Mouse (Mus musculus) B cell, adult (primary cell): ENCODE data around the gene Ddx23. TPM values are rescaled to one million over a fixed set of nuclear protein-coding genes. Genes with fewer than 3 reads are reported as not detected.

ENCODE experiments used
- total RNA-seq: library from RNA; stranded (reverse); gene quantifications from 4 replicates; pipeline ENCODE4 v1.2.4, GENCODE M21; 2023; ENCODE audit not compliant: inconsistent age

Ddx23 gene
- total RNA-seq, result 129 to 154 TPM (median 140 TPM) in 4 replicates

DNA sequence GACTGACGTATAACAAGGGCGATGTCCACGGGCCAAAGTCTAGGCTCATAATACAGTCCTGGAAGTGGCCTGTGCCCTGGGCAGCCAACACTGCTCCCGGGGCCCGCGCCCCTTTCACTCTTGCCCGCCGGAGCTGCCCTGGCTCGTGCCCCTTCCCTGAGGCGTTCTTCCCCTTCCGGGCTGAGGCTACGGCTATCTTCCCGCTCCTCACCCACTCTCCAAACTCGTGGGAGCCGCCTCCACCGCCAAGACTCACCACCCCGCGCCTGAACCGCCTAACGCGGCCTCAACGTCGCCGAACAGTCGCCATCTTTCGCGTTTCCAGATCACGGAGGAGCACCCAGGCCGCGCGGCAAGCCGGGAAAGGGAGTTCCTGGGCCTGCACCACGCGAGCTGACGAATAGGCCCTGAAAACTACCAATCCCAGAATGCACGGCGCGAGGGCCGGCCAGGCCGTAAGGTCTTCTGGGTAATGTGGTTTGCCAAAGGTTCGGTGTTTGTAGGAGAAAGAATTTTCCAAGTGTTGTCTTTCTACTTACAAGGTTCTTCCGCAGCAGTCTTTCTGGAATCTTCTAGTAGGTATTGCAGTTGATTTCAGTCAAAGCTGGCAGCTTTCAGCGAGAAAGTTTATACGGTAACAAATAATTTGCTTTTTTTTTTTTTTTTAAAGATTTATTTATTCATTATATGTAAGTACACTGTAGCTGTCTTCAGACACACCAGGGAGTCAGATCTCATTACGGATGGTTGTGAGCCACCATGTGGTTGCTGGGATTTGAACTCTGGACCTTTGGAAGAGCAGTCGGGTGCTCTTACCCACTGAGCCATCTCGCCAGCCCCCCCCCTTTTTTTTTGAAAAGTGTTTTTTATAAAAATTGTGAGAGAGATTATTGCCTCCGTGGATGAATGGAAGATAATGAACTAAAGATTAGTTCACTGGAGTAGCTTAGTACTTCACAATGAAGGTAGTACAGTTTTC, at the start of gene Ddx23:
TSS of gene Ddx23 (minus strand) at position 328 of the 979 bp plus-strand sequence.

DNA sequence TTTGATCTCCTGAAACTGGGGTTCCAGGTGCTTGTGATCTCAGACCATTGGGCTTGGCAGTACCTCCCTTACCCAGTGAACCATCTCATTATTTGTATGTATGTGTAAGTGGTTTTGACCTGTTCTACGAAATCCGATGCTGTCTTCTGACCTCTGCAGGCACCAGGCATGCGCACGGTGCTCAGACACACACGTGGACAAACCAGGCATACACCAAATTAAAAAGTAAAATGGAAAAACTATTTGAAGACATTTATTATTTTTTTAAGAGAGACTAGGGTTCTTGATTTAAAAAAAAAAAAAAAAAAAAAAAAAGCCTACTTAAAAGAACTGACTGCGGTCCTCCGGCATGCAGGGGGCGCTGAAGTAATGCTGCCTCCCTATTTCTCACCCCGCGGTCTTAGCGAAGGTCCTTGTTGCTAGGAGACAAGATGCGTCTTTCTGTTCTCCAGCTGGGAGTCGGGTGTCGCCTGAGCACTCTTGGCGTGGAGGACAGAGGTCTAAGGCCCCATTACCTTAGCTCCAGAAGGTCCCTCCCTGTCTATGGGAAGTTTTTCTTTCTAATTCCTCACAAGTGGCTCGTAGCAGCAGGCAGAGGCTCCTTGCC, 45.2 kb upstream of the Ddx23 start, which contains the start of gene Ccdc65:
TSS of gene Ccdc65 (plus strand) at position 442 of the 607 bp plus-strand sequence.

DNA sequence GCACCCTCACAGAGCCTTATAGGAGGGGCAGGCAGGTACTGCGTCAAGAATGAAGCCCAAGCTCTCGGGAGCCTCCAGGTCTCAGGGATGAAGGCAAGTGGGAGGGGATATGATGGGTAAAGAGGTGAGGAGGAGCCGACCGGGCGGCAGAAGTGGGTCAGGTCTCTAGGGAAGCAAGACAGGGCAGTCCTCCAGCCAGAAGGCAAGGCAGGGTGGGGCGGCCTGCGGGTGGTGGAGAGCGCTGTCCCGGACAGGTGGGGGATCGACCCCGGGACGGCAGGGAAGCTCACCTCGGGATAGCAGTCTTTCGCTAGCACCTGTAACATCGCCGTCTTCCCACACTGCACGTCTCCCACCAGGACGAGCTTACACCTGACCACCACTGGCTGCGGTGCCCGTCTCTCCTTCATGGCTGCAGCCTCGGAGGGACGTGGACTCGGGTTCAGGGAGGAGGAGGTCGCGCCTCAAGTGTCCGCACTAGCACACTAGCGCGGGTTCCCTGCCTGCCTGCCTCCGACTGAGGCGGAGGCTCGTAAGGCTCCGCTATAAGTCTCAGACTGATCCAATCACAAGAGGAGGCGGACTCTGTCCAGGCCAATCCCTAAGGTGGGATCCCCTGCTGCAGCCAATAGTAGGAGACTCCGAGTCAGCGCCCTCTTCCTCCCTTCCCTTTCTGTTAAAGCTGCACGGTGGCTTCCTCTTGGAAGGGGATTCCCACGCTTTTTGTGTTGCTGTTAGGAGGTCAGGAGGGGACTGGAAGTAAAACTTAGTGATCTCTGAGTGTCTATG, 14.4 kb upstream of the Ddx23 start, which contains the start of gene Rnd1:
TSS of gene Rnd1 (minus strand) at position 522 of the 789 bp plus-strand sequence.

DNA sequence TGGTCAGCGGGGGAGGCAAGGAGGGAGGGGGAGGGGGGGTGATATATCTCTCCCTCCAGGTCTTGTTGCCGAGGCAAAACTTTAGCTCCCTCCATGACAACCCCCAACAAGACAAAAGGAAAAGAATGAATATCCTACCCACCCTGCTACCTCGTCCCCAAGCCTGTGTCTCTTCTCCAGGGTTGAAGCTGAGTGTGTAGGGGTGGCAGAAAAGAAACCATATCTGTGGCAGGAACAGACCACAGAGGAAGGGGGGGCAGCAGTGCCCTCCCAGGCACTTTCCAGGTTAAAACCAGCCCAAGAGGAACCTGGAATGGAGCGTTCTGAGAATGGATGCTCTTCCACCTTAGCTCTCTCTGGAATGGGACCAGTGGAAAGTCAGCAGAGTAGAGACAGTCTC, 32.2 kb downstream of the Ddx23 start, which contains the start of gene Cacnb3:
TSS of gene Cacnb3 (plus strand) at position 301 of the 400 bp plus-strand sequence.

DNA sequence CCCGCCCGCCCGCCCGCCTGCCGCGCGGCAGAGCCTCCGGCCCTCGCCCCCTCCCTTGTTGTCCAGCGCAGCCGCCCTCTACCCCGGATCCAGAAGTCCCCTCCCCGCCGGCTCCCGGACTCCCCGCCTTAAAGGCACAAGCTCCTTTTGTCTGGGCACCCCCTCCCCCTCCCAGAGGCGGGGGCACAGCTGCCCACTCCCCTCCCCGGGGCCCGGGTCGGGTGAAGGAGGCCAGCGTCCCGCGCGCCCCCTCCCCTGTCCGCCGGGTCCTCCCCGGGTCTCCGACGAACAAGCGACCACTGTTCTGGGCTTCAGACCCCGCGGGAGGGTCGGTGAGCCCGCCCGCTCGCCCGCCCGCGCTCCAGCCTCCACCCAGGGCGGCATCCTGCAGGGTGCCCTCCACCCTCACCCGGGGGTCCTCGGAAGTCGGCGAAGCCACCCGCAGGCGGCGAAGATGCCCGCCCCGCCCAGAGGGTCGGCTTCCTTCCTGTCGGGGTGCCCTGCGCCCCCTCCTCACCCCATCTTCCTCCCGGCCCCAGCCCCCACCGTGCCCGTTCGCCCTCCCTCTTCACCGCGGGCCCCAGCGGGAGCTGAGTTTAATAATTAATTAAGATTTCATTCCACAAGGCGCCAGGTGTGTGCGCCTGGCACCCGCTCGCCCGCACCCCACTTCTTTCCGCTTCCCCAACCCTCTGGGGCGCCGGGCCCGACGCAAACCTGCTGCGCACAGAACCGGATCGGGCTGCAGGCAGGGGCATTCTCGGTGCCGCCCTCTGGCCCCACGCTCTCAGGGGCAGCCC, 53.2 kb downstream of the Ddx23 start, which contains the start of gene Adcy6:
TSS of gene Adcy6 (minus strand) at position 746 of the 800 bp plus-strand sequence.

Other genes starting within 250 kb of the Ddx23 start
- gene Olfr282, start 231.7 kb downstream of the Ddx23 start, total RNA-seq, result not detected in 4 replicates
- not detected in 4 replicates for gene Olfr281, start 210.3 kb downstream of the Ddx23 start, total RNA-seq
- not detected in 4 replicates for gene OR5BS1P, start 193.0 kb downstream of the Ddx23 start, total RNA-seq
- 0.93 TPM in 1 of 4 replicates, not detected in the others for gene Lalba, start 180.2 kb downstream of the Ddx23 start, total RNA-seq
- not detected in 4 replicates for gene Olfr279, start 170.5 kb downstream of the Ddx23 start, total RNA-seq
- gene Kansl2, start 128.6 kb downstream of the Ddx23 start, total RNA-seq, result 70.2 to 77.7 TPM (median 72.9 TPM) in 4 replicates
- 128 to 168 TPM (median 160 TPM) in 4 replicates for gene Ccnt1, start 92.0 kb downstream of the Ddx23 start, total RNA-seq
- not detected in 4 replicates for gene 4930415O20Rik, start 91.9 kb downstream of the Ddx23 start, total RNA-seq
- 1.5 to 2.6 TPM (median 2.3 TPM) in 4 replicates for gene Adcy6, start 52.8 kb downstream of the Ddx23 start, total RNA-seq
- not detected in 4 replicates for gene Cacnb3, start 32.1 kb downstream of the Ddx23 start, total RNA-seq
- gene Rnd1, start 14.6 kb upstream of the Ddx23 start, total RNA-seq, result 0.63 to 1.6 TPM in 2 of 4 replicates, not detected in the others
- not detected in 4 replicates for gene Ccdc65, start 45.3 kb upstream of the Ddx23 start, total RNA-seq
- gene Fkbp11, start 65.3 kb upstream of the Ddx23 start, total RNA-seq, result 15.1 to 21.5 TPM (median 17.9 TPM) in 4 replicates
- gene Arf3, start 100.3 kb upstream of the Ddx23 start, total RNA-seq, result 87.1 to 90.8 TPM (median 87.3 TPM) in 4 replicates
- gene Wnt10b, start 115.3 kb upstream of the Ddx23 start, total RNA-seq, result 0.29 to 1.7 TPM (median 1.0 TPM) in 4 replicates
- gene Wnt1, start 127.0 kb upstream of the Ddx23 start, total RNA-seq, result not detected in 4 replicates
- gene Ddn, start 146.6 kb upstream of the Ddx23 start, total RNA-seq, result 0.27 to 0.60 TPM (median 0.48 TPM) in 4 replicates
- 75.5 to 85.9 TPM (median 77.7 TPM) in 4 replicates for gene Prkag1, start 168.6 kb upstream of the Ddx23 start, total RNA-seq
- 168 to 182 TPM (median 176 TPM) in 4 replicates for gene Kmt2d, start 208.3 kb upstream of the Ddx23 start, total RNA-seq
- 18.3 to 23.1 TPM (median 21.3 TPM) in 4 replicates for gene Rhebl1, start 231.6 kb upstream of the Ddx23 start, total RNA-seq
- gene Dhh, start 235.6 kb upstream of the Ddx23 start, total RNA-seq, result 0.80 TPM in 1 of 4 replicates, not detected in the others